Mouse (Mus musculus) adrenal gland, postnatal 36 days (tissue): ENCODE data around the gene Tmem59l. TPM values are rescaled to one million over a fixed set of nuclear protein-coding genes. Genes with fewer than 3 reads are reported as not detected.

ENCODE experiments used
- DNase-seq, 2 experiments: peaks; one replicate each; pipeline ENCODE4 v3.0.0; 2021; ENCODE audit warnings: mixed read lengths in 1 of 2
- total RNA-seq, 2 experiments: library from RNA; stranded (reverse); gene quantifications; 2 replicates each; pipeline ENCODE4 v1.2.3; 2021

Tmem59l gene
- total RNA-seq, 2 experiments from 2014 or later: 9.5 to 11.3 TPM

DNA sequence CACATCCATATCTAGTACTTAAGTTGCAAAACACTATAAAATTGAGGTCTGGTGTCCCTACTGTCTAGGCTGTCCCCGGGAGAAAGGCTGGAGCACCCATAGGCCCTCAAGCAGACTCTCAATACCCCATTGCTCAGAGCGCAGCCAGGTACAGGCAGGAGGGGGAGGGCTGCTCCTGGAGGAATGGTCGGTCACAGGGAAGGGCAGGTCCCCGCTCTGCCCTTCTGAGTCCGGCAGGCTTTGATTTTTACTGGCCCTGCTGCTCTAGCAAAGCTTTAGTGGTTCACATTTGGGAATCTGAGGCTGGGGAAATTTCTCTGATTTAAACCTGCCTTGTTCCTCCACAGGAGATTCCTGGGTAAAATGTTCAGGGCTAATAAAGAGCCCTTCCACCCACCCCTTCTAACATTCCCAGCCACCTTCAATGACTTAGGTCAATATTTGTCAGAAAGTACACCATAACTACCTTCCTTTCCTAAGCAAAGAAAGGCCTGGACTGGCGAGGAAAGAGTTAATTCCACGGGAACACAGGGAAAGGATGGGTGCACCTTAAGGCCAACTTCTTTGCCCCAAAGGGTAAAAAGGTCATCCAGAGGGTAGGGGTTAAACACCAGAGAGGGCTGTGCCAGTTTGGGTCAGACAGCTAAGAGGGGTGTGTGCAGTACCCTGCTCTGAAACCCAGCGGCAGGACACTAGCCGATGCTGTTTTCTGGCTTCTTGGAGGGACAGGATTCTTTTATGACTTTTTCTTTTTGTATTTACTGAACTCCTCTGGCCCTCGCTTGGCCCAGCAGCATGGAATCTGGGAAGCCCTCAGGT lies 3.1 kb upstream of the Tmem59l start:
- no peak for DNase-seq

- DNase-seq: peak in 1 of 2 experiments; percentile 28
These were observed 2.4 kb upstream of the Tmem59l start for GRCm38 (mm10) chr8:70489576-70489975.

GRCm38 (mm10) chr8:70488931-70489470 lies 1.8 kb upstream of the Tmem59l start:
- no peak for DNase-seq

- DNase-seq: peak in 1 of 2 experiments; percentile 40
These were observed 1.0 kb upstream of the Tmem59l start for GRCm38 (mm10) chr8:70487993-70488796.

DNA sequence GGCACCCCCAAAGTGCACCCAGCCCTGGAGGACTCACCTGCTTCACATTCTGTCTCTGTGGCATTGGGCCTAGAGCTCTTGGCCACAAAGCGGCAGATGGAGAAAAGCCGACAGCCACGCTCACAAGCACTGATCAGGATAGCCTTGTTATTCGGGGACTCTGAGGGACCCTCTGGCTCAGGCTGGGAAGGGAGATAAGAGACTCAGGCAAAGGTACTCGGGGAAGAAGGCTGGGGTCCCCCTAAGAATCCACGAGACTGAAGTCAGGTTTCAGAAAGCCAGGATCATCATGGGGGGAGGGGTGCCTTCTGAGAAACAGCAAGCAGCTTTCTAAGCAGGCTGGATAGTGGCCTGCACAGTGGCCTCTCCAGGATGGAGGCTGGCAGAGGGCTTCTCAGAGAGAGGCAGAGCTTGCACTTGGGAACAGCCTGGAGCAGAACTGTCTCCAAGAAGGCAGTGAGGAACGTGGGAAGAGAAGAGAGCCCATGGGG lies 922 bp downstream of the Tmem59l start:
- DNase-seq: no peak

- DNase-seq: no peak
These were observed 4.2 kb downstream of the Tmem59l start for GRCm38 (mm10) chr8:70482943-70483342.

- no peak for DNase-seq
These were observed 5.2 kb downstream of the Tmem59l start for GRCm38 (mm10) chr8:70481908-70482307.

- no peak for DNase-seq
These were observed 9.7 kb downstream of the Tmem59l start for GRCm38 (mm10) chr8:70477269-70477982.

- peak; percentile 97 to 99 for DNase-seq
These were observed 10.6 kb downstream of the Tmem59l start, which contains the start of gene Klhl26 for GRCm38 (mm10) chr8:70476333-70477268. Gene Klhl26 (minus strand): TSS chr8:70476968.

GRCm38 (mm10) chr8:70471856-70472255 lies 15.3 kb downstream of the Tmem59l start:
- no peak for DNase-seq

- no peak for DNase-seq
These were observed 17.2 kb downstream of the Tmem59l start for GRCm38 (mm10) chr8:70469938-70470337.

GRCm38 (mm10) chr8:70469295-70469916 lies 17.8 kb downstream of the Tmem59l start:
- no peak for DNase-seq

- DNase-seq: no peak
These were observed 18.4 kb downstream of the Tmem59l start for GRCm38 (mm10) chr8:70468733-70469132.

- DNase-seq: no peak
These were observed 19.3 kb downstream of the Tmem59l start for GRCm38 (mm10) chr8:70467907-70468306.

- no peak for DNase-seq
These were observed 19.9 kb downstream of the Tmem59l start for GRCm38 (mm10) chr8:70467229-70467725.

DNA sequence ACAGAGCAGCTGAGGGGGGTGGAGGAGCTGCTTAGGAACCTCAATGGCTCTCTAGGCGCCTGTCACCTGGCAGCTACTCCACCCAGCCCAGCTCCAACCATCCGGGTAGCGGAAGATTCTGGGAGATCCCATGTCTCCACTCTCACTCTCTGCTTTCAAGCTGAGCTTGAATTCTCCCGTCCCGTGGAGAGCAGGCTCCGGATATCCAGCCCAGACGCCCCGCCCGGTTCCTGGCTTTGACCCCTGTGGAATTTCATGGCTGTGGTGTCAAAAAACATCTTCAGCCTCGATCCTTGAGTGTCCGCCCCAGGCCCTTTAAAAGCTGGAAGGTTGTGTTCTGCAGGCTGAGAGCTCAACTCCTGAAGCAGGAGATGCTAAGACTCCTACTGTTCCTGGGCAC lies 20.4 kb downstream of the Tmem59l start:
- DNase-seq: peak in 1 of 2 experiments; percentile 47

GRCm38 (mm10) chr8:70466305-70466704 lies 20.9 kb downstream of the Tmem59l start:
- no peak for DNase-seq

DNA sequence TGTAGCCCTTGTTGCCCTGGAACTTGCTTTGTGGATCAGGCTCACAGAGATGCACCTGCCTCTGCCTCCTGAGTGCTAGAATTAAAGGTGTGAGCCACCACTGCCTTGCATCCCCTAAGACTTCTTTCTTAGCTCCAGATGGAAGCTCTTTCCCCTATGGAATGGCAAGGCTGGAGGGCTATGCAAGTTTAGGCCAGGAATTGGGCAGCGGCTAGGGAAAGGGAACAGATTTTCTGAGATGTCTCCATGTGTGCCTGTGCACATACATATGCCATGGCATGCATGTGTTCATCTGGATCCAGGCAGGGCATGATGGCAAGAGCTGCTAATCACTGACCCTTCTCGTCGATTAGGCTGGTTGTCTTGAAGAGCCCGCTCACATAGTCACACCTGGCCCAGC lies 21.5 kb downstream of the Tmem59l start:
- no peak for DNase-seq

- DNase-seq: no peak
These were observed 23.0 kb downstream of the Tmem59l start for GRCm38 (mm10) chr8:70464162-70464561.

DNA sequence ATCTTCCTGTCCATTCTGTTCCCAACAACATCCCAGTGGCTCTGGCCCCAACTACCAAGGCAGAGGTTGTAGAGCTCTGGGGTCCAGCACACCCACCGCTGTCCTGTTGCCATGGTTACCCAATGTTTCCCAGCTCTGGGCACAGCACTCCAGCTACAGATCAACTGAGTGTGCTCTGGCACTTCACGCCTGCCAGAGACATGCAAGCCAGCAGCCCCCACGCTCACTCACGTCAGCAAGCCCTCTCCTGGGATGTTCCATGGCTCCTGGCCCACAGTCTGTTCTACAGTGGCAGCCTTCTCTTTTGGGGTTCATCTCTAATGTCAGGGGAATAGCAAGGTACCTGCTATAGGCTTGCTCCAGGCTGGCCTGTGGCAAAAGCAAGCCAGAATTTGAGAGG lies 23.9 kb downstream of the Tmem59l start:
- DNase-seq: no peak
